Mouse (Mus musculus): ENCODE measurements around the gene Cox7a2. TPM values are rescaled to one million over a fixed set of nuclear protein-coding genes. Genes with fewer than 3 reads are reported as not detected.
A peak's percentile ranks its signal among the peaks of the same experiment; 100 is the strongest.

Cox7a2 gene
- polyA plus RNA-seq, 1 experiment from 2014 or later, result 999 TPM

GRCm38 (mm10) chr9:79718481-79719370 lies 41.0 kb downstream of the Cox7a2 start, which contains the start of gene Col12a1:
Gene Col12a1, minus strand, starts transcription at chr9:79718831.
- ATAC-seq (ENCODE audit: low FRiP score), result peak; percentile 49
- Histone ChIP-seq H3K36me3 (replicated peaks; ENCODE audit: control insufficient read depth, insufficient read depth) (no peaks in the 10 kb centered on the region), H3K9ac (peak within 1 kb of the TSS; percentile 55), H3K27me3 (ENCODE audit: control insufficient read depth, insufficient read depth, low read length) (peaks cover 40% of the 10 kb centered on the region), H3K4me2 (replicated peaks) (peak within 1 kb of the TSS; percentile 94), H3K9me3 (ENCODE audit: control insufficient read depth, low read length) (no peaks in the 10 kb centered on the region), H3K4me3 (replicated peaks; ENCODE audit: low read length) (peak within 1 kb of the TSS; percentile 53), H3K27ac (no peak within 1 kb of the TSS), H3K4me1 (replicated peaks; ENCODE audit: control insufficient read depth, insufficient read depth, low read length) (peaks cover 19% of the 10 kb centered on the region; the same call in 1 of the 2 replicates)
- DNase-seq (ENCODE audit: low spot score), result peak; percentile 67
- WGBS, result under 1% methylated on average over 63 of the region's 64 CpGs

- Histone ChIP-seq H3K27ac (no peak overlapping the region), H3K27me3 (ENCODE audit: control insufficient read depth, insufficient read depth, low read length) (peaks cover 40% of the 10 kb centered on the region), H3K4me1 (replicated peaks; ENCODE audit: control insufficient read depth, insufficient read depth, low read length) (peaks cover 19% of the 10 kb centered on the region; the same call in 1 of the 2 replicates), H3K9me3 (ENCODE audit: control insufficient read depth, low read length) (no peaks in the 10 kb centered on the region), H3K9ac (peak overlapping the region; percentile 55), H3K4me2 (replicated peaks) (peak overlapping the region; percentile 94), H3K4me3 (replicated peaks; ENCODE audit: low read length) (peak overlapping the region; percentile 53), H3K36me3 (replicated peaks; ENCODE audit: control insufficient read depth, insufficient read depth) (no peaks in the 10 kb centered on the region)
- ATAC-seq (ENCODE audit: low FRiP score) (peak; percentile 5; the same call in 1 of the 2 replicates), DNase-seq (ENCODE audit: low spot score) (no peak)
- WGBS, result under 1% methylated on average over 22 of the region's 22 CpGs
These were observed 41.7 kb downstream of the Cox7a2 start for GRCm38 (mm10) chr9:79717836-79718475.

- 6% methylated on average over 23 of the region's 23 CpGs for WGBS
- H3K9me3 ChIP-seq (ENCODE audit: control insufficient read depth, low read length), result no peaks in the 10 kb centered on the region
- peak overlapping the region; percentile 43; the same call in 1 of the 2 replicates for H3K9ac ChIP-seq
- DNase-seq (ENCODE audit: low spot score) (peak; percentile 80), ATAC-seq (ENCODE audit: low FRiP score) (no peak)
- H3K4me1 ChIP-seq (replicated peaks; ENCODE audit: control insufficient read depth, insufficient read depth, low read length), result peaks cover 19% of the 10 kb centered on the region; the same call in 1 of the 2 replicates
- peak overlapping the region; percentile 94 for H3K4me2 ChIP-seq (replicated peaks)
- H3K27ac ChIP-seq, result no peak overlapping the region
- peak overlapping the region; percentile 53 for H3K4me3 ChIP-seq (replicated peaks; ENCODE audit: low read length)
- peaks cover 40% of the 10 kb centered on the region for H3K27me3 ChIP-seq (ENCODE audit: control insufficient read depth, insufficient read depth, low read length)
- H3K36me3 ChIP-seq (replicated peaks; ENCODE audit: control insufficient read depth, insufficient read depth), result no peaks in the 10 kb centered on the region
These were observed 42.5 kb downstream of the Cox7a2 start for GRCm38 (mm10) chr9:79716909-79717835.

GRCm38 (mm10) chr9:79716496-79716895 lies 43.2 kb downstream of the Cox7a2 start:
- ATAC-seq (ENCODE audit: low FRiP score), result no peak
- Histone ChIP-seq H3K36me3 (replicated peaks; ENCODE audit: control insufficient read depth, insufficient read depth) (no peaks in the 10 kb centered on the region), H3K9me3 (ENCODE audit: control insufficient read depth, low read length) (no peaks in the 10 kb centered on the region), H3K27ac (no peak overlapping the region), H3K4me1 (replicated peaks; ENCODE audit: control insufficient read depth, insufficient read depth, low read length) (peaks cover 19% of the 10 kb centered on the region; the same call in 1 of the 2 replicates), H3K27me3 (ENCODE audit: control insufficient read depth, insufficient read depth, low read length) (peaks cover 40% of the 10 kb centered on the region), H3K4me2 (replicated peaks) (peak overlapping the region; percentile 94), H3K4me3 (replicated peaks; ENCODE audit: low read length) (peak overlapping the region; percentile 53), H3K9ac (0 out of 2 replicates have a peak overlapping the region, but pooled peaks have one; percentile 43)
- no peak for DNase-seq (ENCODE audit: low spot score)
- 46% methylated on average over 5 of the region's 5 CpGs for WGBS

GRCm38 (mm10) chr9:79714471-79715045 lies 45.1 kb downstream of the Cox7a2 start:
- Histone ChIP-seq H3K27ac (no peak overlapping the region), H3K4me1 (replicated peaks; ENCODE audit: control insufficient read depth, insufficient read depth, low read length) (peaks cover 15% of the 10 kb centered on the region; the same call in 1 of the 2 replicates), H3K36me3 (replicated peaks; ENCODE audit: control insufficient read depth, insufficient read depth) (no peaks in the 10 kb centered on the region), H3K4me3 (replicated peaks; ENCODE audit: low read length) (peak overlapping the region; percentile 10), H3K9me3 (ENCODE audit: control insufficient read depth, low read length) (no peaks in the 10 kb centered on the region), H3K9ac (peak overlapping the region; percentile 22; the same call in 1 of the 2 replicates), H3K27me3 (ENCODE audit: control insufficient read depth, insufficient read depth, low read length) (peaks cover 25% of the 10 kb centered on the region), H3K4me2 (replicated peaks) (peak overlapping the region; percentile 47)
- DNase-seq (ENCODE audit: low spot score) (peak; percentile 66), ATAC-seq (ENCODE audit: low FRiP score) (peak; percentile 38; the same call in 1 of the 2 replicates)
- 6% methylated on average over 16 of the region's 16 CpGs for WGBS

Other genes with a start within 250 kb of the Cox7a2 start
- gene Col12a1, start 41.0 kb downstream of the Cox7a2 start, polyA plus RNA-seq (2014; fragmentation: Nextera tagmentation; extraction: Ambion mirVana), result 9.8 and 11.8 TPM in 2 replicates
- gene Tmem30a, start 33.6 kb upstream of the Cox7a2 start, polyA plus RNA-seq (2014; fragmentation: Nextera tagmentation; extraction: Ambion mirVana), result 130 and 152 TPM in 2 replicates

Measured in hindbrain, embryonic 14.5 days (tissue).